In genomic region chr16:31459968-31460461, GRCm38 (mm10) we compare ENCODE assay signal across 8 mouse cellular contexts. TPM values are rescaled to one million over a fixed set of nuclear protein-coding genes. Genes with fewer than 3 reads are reported as not detected.
A peak's percentile ranks its signal among the peaks of the same experiment; 100 is the strongest.
DNase-seq lines count a peak whose midpoint lies in the region; ATAC-seq and TF ChIP-seq lines count a peak whose summit lies in the region.

No protein-coding gene starts in this region.

- DNase-seq in heart, adult 18-20 months: no peak
- DNase-seq in cerebellum, adult 9-10 months: peak; percentile 96
- peak; percentile 49 for DNase-seq in lung, postnatal 14 days
- no peak for DNase-seq in layer of hippocampus, postnatal 10 days (ENCODE audit: low spot score in 2 of 2)
- no peak for DNase-seq in layer of hippocampus, adult 2 months (ENCODE audit: low spot score in 2 of 2)
- no peak for DNase-seq in retina, embryonic 14.5 days (ENCODE audit: low spot score)

- no peak overlapping the region for H3K9ac ChIP-seq in heart, embryonic 11.5 days (ENCODE audit: low read depth, low read length)
- no peak overlapping the region for H3K9ac ChIP-seq in kidney, embryonic 15.5 days

- H3K4me1 ChIP-seq in heart, embryonic 11.5 days (ENCODE audit: control insufficient read depth, insufficient read depth, low read length): no peaks in the 10 kb centered on the region; the same call in 1 of the 2 replicates
- H3K4me1 ChIP-seq in kidney, embryonic 15.5 days: peaks cover 37% of the 10 kb centered on the region

- no peak overlapping the region for H3K27ac ChIP-seq in heart, embryonic 11.5 days (ENCODE audit: low read depth, low read length)
- H3K27ac ChIP-seq in kidney, embryonic 15.5 days: peak overlapping the region; percentile 71
- H3K27ac ChIP-seq in layer of hippocampus, adult 2 months: no peak overlapping the region

- TF ChIP-seq CTCF in layer of hippocampus, adult 2 months (conservative IDR thresholded peaks at IDR 0.05): no peak

- ATAC-seq in heart, embryonic 11.5 days (replicated peaks; ENCODE audit: insufficient number of reproducible peaks, low FRiP score, low TSS enrichment): no peak
- ATAC-seq in kidney, embryonic 15.5 days (replicated peaks; ENCODE audit: low FRiP score): peak; percentile 82

- H3K4me3 ChIP-seq in heart, embryonic 11.5 days (ENCODE audit: low read depth, low read length): no peak overlapping the region
- no peak overlapping the region for H3K4me3 ChIP-seq in kidney, embryonic 15.5 days (replicated peaks)
- H3K4me3 ChIP-seq in layer of hippocampus, adult 2 months: no peak overlapping the region

- no peaks in the 10 kb centered on the region for H3K36me3 ChIP-seq in heart, embryonic 11.5 days (ENCODE audit: control insufficient read depth, insufficient read depth, low read length)
- 0 out of 2 replicates have a peak, but pooled peaks cover 3% of the 10 kb centered on the region for H3K36me3 ChIP-seq in kidney, embryonic 15.5 days

- H3K9me3 ChIP-seq in heart, embryonic 11.5 days (replicated peaks; ENCODE audit: control insufficient read depth, low read length): no peaks in the 10 kb centered on the region
- no peaks in the 10 kb centered on the region for H3K9me3 ChIP-seq in kidney, embryonic 15.5 days (replicated peaks)

- H3K4me2 ChIP-seq in heart, embryonic 11.5 days: peak overlapping the region; percentile 31
- peak overlapping the region; percentile 8; the same call in 1 of the 2 replicates for H3K4me2 ChIP-seq in kidney, embryonic 15.5 days

- 16% methylated on average over 10 of the region's 10 CpGs for WGBS in heart, embryonic 11.5 days (ENCODE audit: insufficient replicate concordance)
- 32% methylated on average over 10 of the region's 10 CpGs for WGBS in kidney, embryonic 15.5 days

- H3K27me3 ChIP-seq in heart, embryonic 11.5 days (ENCODE audit: control insufficient read depth, insufficient read depth, low read length): no peaks in the 10 kb centered on the region
- H3K27me3 ChIP-seq in kidney, embryonic 15.5 days: no peaks in the 10 kb centered on the region

RNA-seq across cellular contexts. Expression of gene Bdh1, which starts 37.9 kb away (rescaled TPM):
- 15.5 and 19.3 TPM in 2 replicates for polyA plus RNA-seq in heart, embryonic 11.5 days (2014; fragmentation: Nextera tagmentation; extraction: Ambion mirVana)
- 100 to 1,000 TPM; 240 to 275 TPM for total RNA-seq in heart, adult 18-20 months (2021)
- polyA plus RNA-seq in kidney, embryonic 15.5 days (2015; fragmentation: Nextera tagmentation; extraction: Ambion mirVana): 23.6 and 25.4 TPM in 2 replicates
- total RNA-seq in layer of hippocampus, postnatal 10 days (2021): 100 to 1,000 TPM; 261 to 306 TPM
- total RNA-seq in layer of hippocampus, adult 2 months (2021): 10 to 100 TPM; 92.4 to 95.6 TPM

Comparison
In these comparisons a context has a peak if more than half of its experiments do, and no peak if none do; other contexts are left out.
1. DNase-seq: peak in cerebellum, adult 9-10 months (single experiment) and lung, postnatal 14 days (single experiment); none in heart, adult 18-20 months (0 of 2), layer of hippocampus, postnatal 10 days (0 of 2), layer of hippocampus, adult 2 months (0 of 2) and retina, embryonic 14.5 days (single experiment).